Comparison of ENCODE assay signal across 22 mouse cellular contexts in genomic region chr13:64030792-64031191, GRCm38 (mm10). TPM values are rescaled to one million over a fixed set of nuclear protein-coding genes. Genes with fewer than 3 reads are reported as not detected.
DNase-seq lines count a peak whose midpoint lies in the region; ATAC-seq and TF ChIP-seq lines count a peak whose summit lies in the region.
"Had no signal": no experiment of that assay in that cellular context is flagged by ENCODE, and none has a peak within 500 bp of the region (broad histone marks: within the 10 kb centered on the region; RNA-seq: fewer than 3 reads in every experiment).

No protein-coding gene starts in this region.

- H3K9ac ChIP-seq in embryonic facial prominence, embryonic 14.5 days (ENCODE audit: low read depth, low read length): no peak overlapping the region
- no peak overlapping the region for H3K9ac ChIP-seq in lung, embryonic 15.5 days
- H3K9ac ChIP-seq in lung, postnatal 0 days (replicated peaks; ENCODE audit: low read depth): no peak overlapping the region
- no peak overlapping the region for H3K9ac ChIP-seq in stomach, postnatal 0 days (ENCODE audit: low read length)
- H3K9ac ChIP-seq: forebrain, embryonic 15.5 days; liver, embryonic 15.5 days; neural tube, embryonic 13.5 days had no signal

- 0 out of 2 replicates have a peak, but pooled peaks have one; percentile 18 for ATAC-seq in embryonic facial prominence, embryonic 14.5 days (ENCODE audit: low read depth)
- no peak for ATAC-seq in lung, embryonic 15.5 days (ENCODE audit: borderline replicate concordance, extremely low read depth, low FRiP score, low TSS enrichment)
- no peak for ATAC-seq in lung, postnatal 0 days
- ATAC-seq in stomach, postnatal 0 days (ENCODE audit: low FRiP score, low TSS enrichment): no peak
- no peak for ATAC-seq in frontal cortex, adult (ENCODE audit: low TSS enrichment)
- ATAC-seq: forebrain, embryonic 15.5 days; hindbrain, postnatal 0 days; Patski had no signal

- no peak for TF ChIP-seq CTCF in lung, postnatal 0 days (IDR thresholded peaks at IDR 0.05)
- TF ChIP-seq CTCF in stomach, postnatal 0 days (IDR thresholded peaks at IDR 0.05; ENCODE audit: low read depth): no peak

- H3K9me3 ChIP-seq in embryonic facial prominence, embryonic 14.5 days (ENCODE audit: control insufficient read depth, low read length): no peaks in the 10 kb centered on the region
- no peaks in the 10 kb centered on the region for H3K9me3 ChIP-seq in embryonic facial prominence, embryonic 10.5 days
- H3K9me3 ChIP-seq in lung, embryonic 15.5 days: no peaks in the 10 kb centered on the region
- H3K9me3 ChIP-seq in lung, postnatal 0 days (ENCODE audit: low read length): no peaks in the 10 kb centered on the region
- no peaks in the 10 kb centered on the region for H3K9me3 ChIP-seq in stomach, postnatal 0 days (ENCODE audit: control insufficient read depth, low read length)
- H3K9me3 ChIP-seq: forebrain, embryonic 15.5 days; liver, embryonic 15.5 days; midbrain, embryonic 10.5 days; neural tube, embryonic 13.5 days had no signal

- no peaks in the 10 kb centered on the region for H3K36me3 ChIP-seq in embryonic facial prominence, embryonic 14.5 days (ENCODE audit: control insufficient read depth, insufficient read depth, low read length)
- no peaks in the 10 kb centered on the region for H3K36me3 ChIP-seq in embryonic facial prominence, embryonic 10.5 days (replicated peaks)
- no peaks in the 10 kb centered on the region for H3K36me3 ChIP-seq in lung, embryonic 15.5 days
- H3K36me3 ChIP-seq in lung, postnatal 0 days (ENCODE audit: insufficient read depth, low read length): no peaks in the 10 kb centered on the region
- no peaks in the 10 kb centered on the region for H3K36me3 ChIP-seq in stomach, postnatal 0 days (ENCODE audit: control insufficient read depth, insufficient read depth, low read length)
- H3K36me3 ChIP-seq: forebrain, embryonic 15.5 days; liver, embryonic 15.5 days; midbrain, embryonic 10.5 days; neural tube, embryonic 13.5 days had no signal

- 48% methylated on average over 1 of the region's 1 CpGs for WGBS in embryonic facial prominence, embryonic 14.5 days
- 72% methylated on average over 1 of the region's 1 CpGs for WGBS in embryonic facial prominence, embryonic 10.5 days
- WGBS in lung, embryonic 15.5 days: 22% methylated on average over 1 of the region's 1 CpGs
- WGBS in lung, postnatal 0 days: 28% methylated on average over 1 of the region's 1 CpGs
- WGBS in stomach, postnatal 0 days: 24% methylated on average over 1 of the region's 1 CpGs

- H3K4me2 ChIP-seq in embryonic facial prominence, embryonic 14.5 days (ENCODE audit: low read depth, low read length): no peak overlapping the region
- H3K4me2 ChIP-seq in lung, embryonic 15.5 days: no peak overlapping the region
- H3K4me2 ChIP-seq in lung, postnatal 0 days (replicated peaks; ENCODE audit: low read depth, low read length): no peak overlapping the region
- H3K4me2 ChIP-seq in stomach, postnatal 0 days (replicated peaks; ENCODE audit: low read depth): no peak overlapping the region
- H3K4me2 ChIP-seq: forebrain, embryonic 15.5 days; liver, embryonic 15.5 days; neural tube, embryonic 13.5 days had no signal

- DNase-seq in embryonic facial prominence, embryonic 14.5 days (ENCODE audit: low spot score): no peak
- no peak for DNase-seq in embryonic facial prominence, embryonic 10.5 days (ENCODE audit: low spot score)
- DNase-seq in lung, postnatal 0 days (ENCODE audit: low spot score): no peak
- DNase-seq in kidney, adult 8-10 months: peak; percentile 78 to 86
- DNase-seq in stomach, postnatal 0 days (ENCODE audit: low spot score): peak; percentile 43
- DNase-seq in right cerebral cortex, postnatal 14 days: no peak
- DNase-seq: cerebellum, adult 11-12 months; thymus, adult 2 months had no signal

- TF ChIP-seq EP300 in lung, postnatal 0 days (IDR thresholded peaks at IDR 0.05): no peak
- TF ChIP-seq EP300 in stomach, postnatal 0 days (optimal IDR thresholded peaks at IDR 0.05): no peak

- no peak overlapping the region for H3K4me3 ChIP-seq in embryonic facial prominence, embryonic 14.5 days (ENCODE audit: low read depth, low read length)
- H3K4me3 ChIP-seq in embryonic facial prominence, embryonic 10.5 days: no peak overlapping the region
- no peak overlapping the region for H3K4me3 ChIP-seq in lung, embryonic 15.5 days
- H3K4me3 ChIP-seq in lung, postnatal 0 days (ENCODE audit: low read depth, low read length): no peak overlapping the region
- H3K4me3 ChIP-seq in stomach, postnatal 0 days (ENCODE audit: low read depth, low read length): no peak overlapping the region
- H3K4me3 ChIP-seq: forebrain, embryonic 15.5 days; layer of hippocampus, adult 2 months; liver, embryonic 15.5 days; midbrain, embryonic 10.5 days; neural tube, embryonic 13.5 days had no signal

- H3K27me3 ChIP-seq in embryonic facial prominence, embryonic 14.5 days (replicated peaks; ENCODE audit: control insufficient read depth, insufficient read depth, low read length): no peaks in the 10 kb centered on the region
- no peaks in the 10 kb centered on the region; the same call in 1 of the 2 replicates for H3K27me3 ChIP-seq in embryonic facial prominence, embryonic 10.5 days (replicated peaks; ENCODE audit: low read depth, poor library complexity, severe bottlenecking)
- H3K27me3 ChIP-seq in lung, embryonic 15.5 days: no peaks in the 10 kb centered on the region
- no peaks in the 10 kb centered on the region for H3K27me3 ChIP-seq in lung, postnatal 0 days (replicated peaks; ENCODE audit: insufficient read depth, low read length)
- H3K27me3 ChIP-seq in stomach, postnatal 0 days (ENCODE audit: control insufficient read depth, insufficient read depth, low read length): no peaks in the 10 kb centered on the region
- H3K27me3 ChIP-seq: forebrain, embryonic 15.5 days; liver, embryonic 15.5 days; neural tube, embryonic 13.5 days; Patski had no signal

- H3K4me1 ChIP-seq in embryonic facial prominence, embryonic 14.5 days (ENCODE audit: control insufficient read depth, insufficient read depth, low read length): peaks cover 4% of the 10 kb centered on the region; the same call in 1 of the 2 replicates
- peaks cover 21% of the 10 kb centered on the region for H3K4me1 ChIP-seq in embryonic facial prominence, embryonic 10.5 days
- H3K4me1 ChIP-seq in lung, embryonic 15.5 days: peaks cover 47% of the 10 kb centered on the region
- no peaks in the 10 kb centered on the region for H3K4me1 ChIP-seq in lung, postnatal 0 days (ENCODE audit: insufficient read depth, low read depth, low read length)
- H3K4me1 ChIP-seq in stomach, postnatal 0 days (replicated peaks; ENCODE audit: control insufficient read depth, insufficient read depth): no peaks in the 10 kb centered on the region
- H3K4me1 ChIP-seq: forebrain, embryonic 15.5 days; neural tube, embryonic 13.5 days had no signal

- H3K27ac ChIP-seq in embryonic facial prominence, embryonic 14.5 days (replicated peaks; ENCODE audit: low read depth, low read length): no peak overlapping the region
- H3K27ac ChIP-seq in embryonic facial prominence, embryonic 10.5 days (replicated peaks): no peak overlapping the region; the same call in 1 of the 2 replicates
- peak overlapping the region; percentile 31 for H3K27ac ChIP-seq in lung, embryonic 15.5 days
- H3K27ac ChIP-seq in lung, postnatal 0 days (ENCODE audit: low read length): no peak overlapping the region
- H3K27ac ChIP-seq in stomach, postnatal 0 days (replicated peaks): no peak overlapping the region
- H3K27ac ChIP-seq: forebrain, embryonic 15.5 days; hindbrain, postnatal 0 days; layer of hippocampus, adult 2 months; liver, embryonic 15.5 days; midbrain, embryonic 10.5 days; neural tube, embryonic 13.5 days had no signal

RNA-seq across cellular contexts. Expression of gene Hsd17b3, which starts 58.2 kb away (rescaled TPM):
- polyA plus RNA-seq in embryonic facial prominence, embryonic 14.5 days (2014; fragmentation: Nextera tagmentation; extraction: Ambion mirVana): not detected in 2 replicates
- not detected in 2 replicates for polyA plus RNA-seq in embryonic facial prominence, embryonic 10.5 days (2016; fragmentation: Nextera tagmentation; extraction: Ambion mirVana)
- polyA plus RNA-seq in lung, embryonic 15.5 days (2015; fragmentation: Nextera tagmentation; extraction: Ambion mirVana): not detected in 2 replicates
- not detected in 2 replicates for polyA plus RNA-seq in lung, postnatal 0 days (2015; fragmentation: Nextera tagmentation; extraction: Ambion mirVana)
- not detected in 2 replicates for polyA plus RNA-seq in stomach, postnatal 0 days (2015; fragmentation: Nextera tagmentation; extraction: Ambion mirVana)
- polyA plus RNA-seq: C2C12; embryonic facial prominence, embryonic 11.5 days; forebrain, embryonic 15.5 days; heart, embryonic 14.5 days; hindbrain, postnatal 0 days; limb, embryonic 11.5 days; liver, embryonic 15.5 days; midbrain, embryonic 10.5 days; neural tube, embryonic 13.5 days; Patski; small intestine, adult 2 months had no signal

Comparison
In these comparisons a context has a peak if more than half of its experiments do, and no peak if none do; other contexts are left out.
1. DNase-seq: peak in kidney, adult 8-10 months (2 of 2) and stomach, postnatal 0 days (single experiment); none in embryonic facial prominence, embryonic 14.5 days (single experiment), embryonic facial prominence, embryonic 10.5 days (single experiment), lung, postnatal 0 days (single experiment) and right cerebral cortex, postnatal 14 days (single experiment).